Mouse (Mus musculus) gastrocnemius, postnatal 10 days (tissue): ENCODE results near the gene Dag1. TPM values are rescaled to one million over a fixed set of nuclear protein-coding genes. Genes with fewer than 3 reads are reported as not detected.
"Not testable (repeated sequence)": the region's sequence is repeated elsewhere in the genome, so short reads cannot be mapped to it uniquely, and the experiment has no call there.

Experiments
- DNase-seq: peaks from one replicate; pipeline ENCODE4 v3.0.0; 2021; ENCODE audit warnings: mixed read lengths
- total RNA-seq, 2 experiments: library from RNA; stranded (reverse); gene quantifications; 2 replicates each; pipeline ENCODE4 v1.2.3; 2021

The Dag1 gene
- total RNA-seq, 2 experiments from 2014 or later = 286 to 307 TPM

GRCm38 (mm10) chr9:108227911-108228649 lies 35.7 kb downstream of the Dag1 start:
- no peak for DNase-seq

GRCm38 (mm10) chr9:108225166-108225565 lies 38.6 kb downstream of the Dag1 start:
- no peak for DNase-seq

GRCm38 (mm10) chr9:108223633-108224032 lies 40.1 kb downstream of the Dag1 start:
- no peak for DNase-seq

GRCm38 (mm10) chr9:108221566-108221965 lies 42.2 kb downstream of the Dag1 start:
- no peak for DNase-seq

GRCm38 (mm10) chr9:108220380-108220774 lies 43.4 kb downstream of the Dag1 start:
- DNase-seq = no peak

GRCm38 (mm10) chr9:108219766-108220379 lies 43.9 kb downstream of the Dag1 start:
- DNase-seq = no peak

GRCm38 (mm10) chr9:108217936-108218543 lies 45.7 kb downstream of the Dag1 start:
- no peak for DNase-seq

- no peak for DNase-seq
These were observed 46.4 kb downstream of the Dag1 start for GRCm38 (mm10) chr9:108217406-108217805.

- no peak for DNase-seq
These were observed 50.7 kb downstream of the Dag1 start for GRCm38 (mm10) chr9:108213105-108213504.

- no peak for DNase-seq
These were observed 51.3 kb downstream of the Dag1 start for GRCm38 (mm10) chr9:108212426-108212825.

GRCm38 (mm10) chr9:108205571-108205901 lies 58.2 kb downstream of the Dag1 start:
- DNase-seq = no peak

- DNase-seq = no peak
These were observed 58.7 kb downstream of the Dag1 start for GRCm38 (mm10) chr9:108204884-108205570.

- peak; percentile 69 for DNase-seq
These were observed 60.7 kb downstream of the Dag1 start for GRCm38 (mm10) chr9:108203015-108203414.

- no peak for DNase-seq
These were observed 61.6 kb downstream of the Dag1 start for GRCm38 (mm10) chr9:108202169-108202568.

- DNase-seq = peak; percentile 88
These were observed 62.6 kb downstream of the Dag1 start for GRCm38 (mm10) chr9:108201160-108201559.

- no peak for DNase-seq
These were observed 65.1 kb downstream of the Dag1 start for GRCm38 (mm10) chr9:108198621-108199020.

- no peak for DNase-seq
These were observed 66.7 kb downstream of the Dag1 start for GRCm38 (mm10) chr9:108196920-108197677.

GRCm38 (mm10) chr9:108196222-108196621 lies 67.5 kb downstream of the Dag1 start:
- not testable (repeated sequence) for DNase-seq

- peak; percentile 70 for DNase-seq
These were observed 73.7 kb downstream of the Dag1 start, which contains the start of gene Bsn for GRCm38 (mm10) chr9:108189787-108190679. TSS of gene Bsn (minus strand) at chr9:108190384.

- DNase-seq = no peak
These were observed 74.3 kb downstream of the Dag1 start for GRCm38 (mm10) chr9:108189488-108189786.

GRCm38 (mm10) chr9:108189023-108189422 lies 74.7 kb downstream of the Dag1 start:
- no peak for DNase-seq
